Mouse (Mus musculus) MEL (cell line): Measurements from ENCODE around the gene Gfpt1. TPM values are rescaled to one million over a fixed set of nuclear protein-coding genes. Genes with fewer than 3 reads are reported as not detected.

Experiments used
- DNase-seq: peaks from one replicate; pipeline ENCODE4 v3.0.0; 2011; ENCODE audit warnings: low read depth, low spot score
- H3K27ac ChIP-seq: 2 replicates; pipeline ENCODE4 v1.5.1; 2012; ENCODE audit warnings: low read depth, mild to moderate bottlenecking, control low read depth, low read length, moderate library complexity; ENCODE audit not compliant: control insufficient read depth
- H3K27me3 ChIP-seq, 2 experiments: fragments of 150-350 bp in 1 of 2; sonication (generic) in 1 of 2; 2 replicates each; pipeline ENCODE4 v1.6.1; 2012; ENCODE audit warnings: low read length in 2 of 2, mild to moderate bottlenecking in 2 of 2, improper control_type of control experiment in 1 of 2, moderate library complexity in 1 of 2; ENCODE audit not compliant: insufficient read depth in 2 of 2, control insufficient read depth in 1 of 2
- H3K36me3 ChIP-seq, 2 experiments: 2 replicates each; pipeline ENCODE4 v1.6.1; 2012 to 2014; ENCODE audit warnings: low read length in 2 of 2, improper control_type of control experiment in 1 of 2, inconsistent platforms in 1 of 2, mild to moderate bottlenecking in 1 of 2; ENCODE audit not compliant: insufficient read depth in 2 of 2, control insufficient read depth in 1 of 2
- H3K4me1 ChIP-seq, 2 experiments: fragments of 150-350 bp in 1 of 2; sonication (generic) in 1 of 2; 2 replicates each; pipeline ENCODE4 v1.6.1; 2012; ENCODE audit warnings: low read length in 2 of 2, improper control_type of control experiment in 1 of 2, mild to moderate bottlenecking in 1 of 2; ENCODE audit not compliant: insufficient read depth in 2 of 2, control insufficient read depth in 1 of 2
- H3K4me3 ChIP-seq, 2 experiments: fragments of 150-350 bp in 1 of 2; sonication (generic) in 1 of 2; 2 replicates each; pipeline ENCODE4 v1.5.1; 2012; ENCODE audit warnings: low read depth in 2 of 2, low read length in 2 of 2, mild to moderate bottlenecking in 2 of 2, moderate library complexity in 2 of 2, control low read depth in 1 of 2, improper control_type of control experiment in 1 of 2; ENCODE audit not compliant: control insufficient read depth in 1 of 2, insufficient read depth in 1 of 2
- H3K79me2 ChIP-seq: 2 replicates; pipeline ENCODE4 v1.6.1; 2012; ENCODE audit warnings: mild to moderate bottlenecking, low read length, moderate library complexity; ENCODE audit not compliant: control insufficient read depth, poor library complexity, insufficient read depth
- H3K9ac ChIP-seq: 2 replicates; pipeline ENCODE4 v1.6.1; 2012; ENCODE audit warnings: low read depth, mild to moderate bottlenecking, control low read depth, low read length, moderate library complexity; ENCODE audit not compliant: control insufficient read depth, poor library complexity, severe bottlenecking
- H3K9me3 ChIP-seq: fragments of 150-350 bp; sonication (generic); replicated peaks from 2 replicates; pipeline ENCODE4 v1.6.1; 2012; ENCODE audit warnings: mild to moderate bottlenecking, low read length, improper control_type of control experiment, moderate library complexity; ENCODE audit not compliant: insufficient read depth
- E2F4 ChIP-seq: IDR thresholded peaks from 2 replicates; pipeline ENCODE4 v1.6.1; 2011; ENCODE audit warnings: low read depth, low read length, improper control_type of control experiment, borderline replicate concordance
- EP300 ChIP-seq, 2 experiments: IDR thresholded peaks; 2 replicates each; pipeline ENCODE4 v1.6.1; 2011; ENCODE audit warnings: improper control_type of control experiment in 2 of 2, low read length in 2 of 2, low read depth in 1 of 2, mild to moderate bottlenecking in 1 of 2
- ETS1 ChIP-seq: IDR thresholded peaks from 2 replicates; pipeline ENCODE4 v1.6.1; 2012; ENCODE audit warnings: low read depth, mild to moderate bottlenecking, inconsistent platforms, low read length, improper control_type of control experiment, moderate library complexity
- GABPA ChIP-seq: IDR thresholded peaks from 2 replicates; pipeline ENCODE4 v1.6.1; 2012; ENCODE audit warnings: low read depth, mild to moderate bottlenecking, inconsistent platforms, low read length, improper control_type of control experiment, moderate library complexity
- GATA1 ChIP-seq: IDR thresholded peaks from 2 replicates; pipeline ENCODE4 v1.6.1; 2011; ENCODE audit warnings: low read depth, low read length, improper control_type of control experiment
- KAT2A ChIP-seq: conservative IDR thresholded peaks from 2 replicates; pipeline ENCODE4 v1.6.1; 2012; ENCODE audit warnings: low read depth, low read length, improper control_type of control experiment, inconsistent platforms
- MAFK ChIP-seq: IDR thresholded peaks from 2 replicates; pipeline ENCODE4 v1.6.1; 2011; ENCODE audit warnings: low read depth, mild to moderate bottlenecking, low read length, improper control_type of control experiment, borderline replicate concordance
- MAX ChIP-seq: IDR thresholded peaks from 2 replicates; pipeline ENCODE4 v1.6.1; 2011; ENCODE audit warnings: low read length, improper control_type of control experiment
- MEF2A ChIP-seq: IDR thresholded peaks from 2 replicates; pipeline ENCODE4 v1.6.1; 2014; ENCODE audit warnings: low read depth, mild to moderate bottlenecking, inconsistent platforms, low read length, improper control_type of control experiment; ENCODE audit not compliant: poor library complexity, insufficient replicate concordance, severe bottlenecking; ENCODE audit errors: extremely low read depth
- MXI1 ChIP-seq: IDR thresholded peaks from 2 replicates; pipeline ENCODE4 v1.6.1; 2011; ENCODE audit warnings: mild to moderate bottlenecking, low read depth, low read length, improper control_type of control experiment
- NRF1 ChIP-seq: IDR thresholded peaks from 2 replicates; pipeline ENCODE4 v1.6.1; 2014; ENCODE audit warnings: low read depth, mild to moderate bottlenecking, inconsistent platforms, low read length, improper control_type of control experiment, moderate library complexity; ENCODE audit not compliant: poor library complexity, insufficient read depth, severe bottlenecking
- POLR2A ChIP-seq, 2 experiments: IDR thresholded peaks; 2 replicates each; pipeline ENCODE4 v1.6.1; 2011 to 2012; ENCODE audit warnings: low read length in 2 of 2, mild to moderate bottlenecking in 2 of 2, control low read depth in 1 of 2, improper control_type of control experiment in 1 of 2, low read depth in 1 of 2, moderate library complexity in 1 of 2; ENCODE audit not compliant: control insufficient read depth in 1 of 2, insufficient read depth in 1 of 2, poor library complexity in 1 of 2
- POLR2AphosphoS2 ChIP-seq: IDR thresholded peaks from 2 replicates; pipeline ENCODE4 v1.6.1; 2011; ENCODE audit warnings: low read length, improper control_type of control experiment
- POLR2AphosphoS5 ChIP-seq: IDR thresholded peaks from 2 replicates; pipeline ENCODE4 v1.6.1; 2012; ENCODE audit warnings: low read depth, borderline replicate concordance, mild to moderate bottlenecking, inconsistent platforms, low read length, moderate library complexity, mixed read lengths
- RCOR1 ChIP-seq: IDR thresholded peaks from 2 replicates; pipeline ENCODE4 v1.6.1; 2012; ENCODE audit warnings: low read depth, mild to moderate bottlenecking, inconsistent platforms, low read length, improper control_type of control experiment
- SIN3A ChIP-seq: IDR thresholded peaks from 2 replicates; pipeline ENCODE4 v1.6.1; 2012; ENCODE audit warnings: low read length, improper control_type of control experiment, inconsistent platforms
- SMC3 ChIP-seq: IDR thresholded peaks from 2 replicates; pipeline ENCODE4 v1.6.1; 2011; ENCODE audit warnings: low read depth, low read length, improper control_type of control experiment
- TAL1 ChIP-seq: IDR thresholded peaks from 2 replicates; pipeline ENCODE4 v1.6.1; 2012; ENCODE audit warnings: mild to moderate bottlenecking, inconsistent platforms, low read length, moderate library complexity, mixed read lengths
- UBTF ChIP-seq: IDR thresholded peaks from 2 replicates; pipeline ENCODE4 v1.6.1; 2012; ENCODE audit warnings: low read depth, mild to moderate bottlenecking, inconsistent platforms, low read length, improper control_type of control experiment, moderate library complexity, borderline replicate concordance; ENCODE audit not compliant: insufficient read depth
- USF1 ChIP-seq: IDR thresholded peaks from 2 replicates; pipeline ENCODE4 v1.6.1; 2014; ENCODE audit warnings: low read depth, mild to moderate bottlenecking, inconsistent platforms, low read length, improper control_type of control experiment, moderate library complexity
- USF2 ChIP-seq, 2 experiments: IDR thresholded peaks; 2 replicates each; pipeline ENCODE4 v1.6.1; 2011 to 2012; ENCODE audit warnings: improper control_type of control experiment in 2 of 2, low read length in 2 of 2, borderline replicate concordance in 1 of 2, inconsistent platforms in 1 of 2, low read depth in 1 of 2, mild to moderate bottlenecking in 1 of 2; ENCODE audit not compliant: insufficient read depth in 1 of 2
- ZKSCAN1 ChIP-seq: IDR thresholded peaks from 2 replicates; pipeline ENCODE4 v1.6.1; 2012; ENCODE audit warnings: low read depth, mild to moderate bottlenecking, inconsistent platforms, low read length, improper control_type of control experiment, moderate library complexity
- polyA plus RNA-seq, 2 experiments: library from polyadenylated mRNA; stranded (reverse) in 1 of 2; unstranded in 1 of 2; fragments of >175 nt in 1 of 2; fragments of >200 nt in 1 of 2; gene quantifications; 2 replicates each; pipeline versions ENCODE4 v1.2.1 to v1.2.4; 2012; ENCODE audit warnings: low replicate concordance in 2 of 2, low read depth in 1 of 2; ENCODE audit not compliant: insufficient read length in 2 of 2, insufficient read depth in 1 of 2, missing spikeins in 1 of 2
- total RNA-seq: library from RNA; depleted of rRNA; stranded (reverse); fragments of 300-350 nt; gene quantifications from 2 replicates; pipeline ENCODE4 v1.2.3, GENCODE M21; 2012

Gene Gfpt1
- total and polyA plus RNA-seq, 3 experiments = 29.6 to 69.3 (median 33.5) TPM

GRCm38 (mm10) chr6:87018874-87019273 is 23.8 kb upstream of the Gfpt1 start:
- Histone ChIP-seq H3K9me3 (no peaks in the 10 kb centered on the region), H3K9ac (no peak overlapping the region), H3K79me2 (no peaks in the 10 kb centered on the region), H3K27me3 (no peaks in the 10 kb centered on the region), H3K4me3 (no peak overlapping the region), H3K27ac (no peak overlapping the region), H3K4me1 (no peaks in the 10 kb centered on the region), H3K36me3 (peaks cover 0 to 33% of the 10 kb centered on the region in 2 experiments; a peak in 2 of 4 replicates)
- TF ChIP-seq MEF2A (no peak), TAL1 (no peak), ZKSCAN1 (no peak), POLR2A (IDR thresholded peaks at IDR 0.05; ENCODE audit: control insufficient read depth in 1 of 2, insufficient read depth in 1 of 2, low read depth in 1 of 2, low read length in 2 of 2, poor library complexity in 1 of 2) (no peak), ETS1 (no peak), KAT2A (no peak), USF2 (IDR thresholded peaks at IDR 0.05; ENCODE audit: borderline replicate concordance in 1 of 2, insufficient read depth in 1 of 2, low read depth in 1 of 2, low read length in 2 of 2) (no peak), UBTF (no peak), GATA1 (no peak), RCOR1 (no peak)
- DNase-seq = no peak

DNA sequence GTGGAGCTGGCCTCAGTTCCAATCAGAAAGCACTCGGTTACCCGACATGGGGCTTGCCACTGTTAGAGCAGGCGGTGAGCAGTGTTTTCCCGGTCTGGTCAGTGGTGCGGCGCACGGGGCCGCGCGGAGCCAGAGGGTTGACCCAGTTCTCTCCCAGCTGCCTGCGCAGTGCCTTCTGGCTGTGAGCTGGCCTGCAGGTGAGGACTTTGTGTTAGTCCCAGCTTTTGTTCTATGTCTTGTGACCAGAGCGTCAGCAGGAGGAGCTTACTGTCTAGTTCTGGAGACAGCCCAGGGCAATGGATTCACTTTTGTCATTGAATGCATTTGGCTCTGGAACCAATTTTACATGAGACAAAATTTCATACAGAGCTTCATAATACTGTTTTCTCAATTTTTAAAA is 20.9 kb upstream of the Gfpt1 start:
- Histone ChIP-seq H3K4me1 (peaks cover under 1 to 1% of the 10 kb centered on the region in 2 experiments), H3K36me3 (peaks cover 3 to 32% of the 10 kb centered on the region in 2 experiments), H3K9me3 (no peaks in the 10 kb centered on the region), H3K79me2 (no peaks in the 10 kb centered on the region)
- TF ChIP-seq MAFK (no peak), GABPA (no peak), SMC3 (no peak), ETS1 (no peak), MAX (no peak), MXI1 (no peak), E2F4 (no peak), POLR2A (IDR thresholded peaks at IDR 0.05; ENCODE audit: control insufficient read depth in 1 of 2, insufficient read depth in 1 of 2, low read depth in 1 of 2, low read length in 2 of 2, poor library complexity in 1 of 2) (no peak), SIN3A (no peak), ZKSCAN1 (no peak), NRF1 (no peak), POLR2AphosphoS5 (no peak), POLR2AphosphoS2 (no peak), USF1 (no peak), EP300 (IDR thresholded peaks at IDR 0.05; ENCODE audit: low read depth in 1 of 2, low read length in 2 of 2) (no peak)
- TF ChIP-seq, all 39 proteins: peak for 0
- H3K27ac ChIP-seq = no peak overlapping the region
- DNase-seq = no peak
- H3K4me3 ChIP-seq = no peak overlapping the region
- H3K27me3 ChIP-seq = no peaks in the 10 kb centered on the region
- H3K9ac ChIP-seq = no peak overlapping the region
